Mouse (Mus musculus): ENCODE results near the gene Pnp. TPM values are rescaled to one million over a fixed set of nuclear protein-coding genes. Genes with fewer than 3 reads are reported as not detected.
"Not testable (repeated sequence)": the region's sequence is repeated elsewhere in the genome, so short reads cannot be mapped to it uniquely, and the experiment has no call there.

Pnp gene
- polyA plus RNA-seq, 1 experiment from 2014 or later: 39.2 TPM

GRCm38 (mm10) chr14:50976674-50977073, 45.8 kb downstream of the Pnp start:
- Histone ChIP-seq H3K4me3 (ENCODE audit: inconsistent target) (no peak overlapping the region), H3K79me2 (ENCODE audit: inconsistent target) (no peaks in the 10 kb centered on the region), H3K27ac (no peak overlapping the region), H3K36me3 (ENCODE audit: inconsistent target) (no peaks in the 10 kb centered on the region)
- WGBS (ENCODE audit: missing documents): 40% methylated on average over 9 of the region's 9 CpGs

GRCm38 (mm10) chr14:50978451-50978850, 47.6 kb downstream of the Pnp start:
- 52% methylated on average over 6 of the region's 6 CpGs for WGBS (ENCODE audit: missing documents)
- H3K27ac ChIP-seq; H3K36me3 ChIP-seq (ENCODE audit: inconsistent target); H3K79me2 ChIP-seq (ENCODE audit: inconsistent target); H3K4me3 ChIP-seq (ENCODE audit: inconsistent target): not testable (repeated sequence)

GRCm38 (mm10) chr14:50979631-50980030, 48.7 kb downstream of the Pnp start:
- Histone ChIP-seq H3K36me3 (ENCODE audit: inconsistent target) (no peaks in the 10 kb centered on the region), H3K79me2 (ENCODE audit: inconsistent target) (no peaks in the 10 kb centered on the region), H3K27ac (no peak overlapping the region), H3K4me3 (ENCODE audit: inconsistent target) (no peak overlapping the region)

GRCm38 (mm10) chr14:50981207-50981606, 50.3 kb downstream of the Pnp start:
- Histone ChIP-seq H3K36me3 (ENCODE audit: inconsistent target) (no peaks in the 10 kb centered on the region), H3K79me2 (ENCODE audit: inconsistent target) (no peaks in the 10 kb centered on the region), H3K27ac (no peak overlapping the region), H3K4me3 (ENCODE audit: inconsistent target) (no peak overlapping the region)
- WGBS (ENCODE audit: missing documents): 10% methylated on average over 2 of the region's 2 CpGs

- no peak overlapping the region for H3K4me3 ChIP-seq (ENCODE audit: inconsistent target)
- H3K79me2 ChIP-seq (ENCODE audit: inconsistent target): no peaks in the 10 kb centered on the region
- no peaks in the 10 kb centered on the region for H3K36me3 ChIP-seq (ENCODE audit: inconsistent target)
- no peak overlapping the region for H3K27ac ChIP-seq
- WGBS (ENCODE audit: missing documents): 41% methylated on average over 5 of the region's 5 CpGs
Measured at GRCm38 (mm10) chr14:50981837-50982236, 51.0 kb downstream of the Pnp start.

GRCm38 (mm10) chr14:50987668-50988067, 56.8 kb downstream of the Pnp start:
- 91% methylated on average over 2 of the region's 2 CpGs for WGBS (ENCODE audit: missing documents)
- Histone ChIP-seq H3K27ac (no peak overlapping the region), H3K79me2 (ENCODE audit: inconsistent target) (no peaks in the 10 kb centered on the region), H3K36me3 (ENCODE audit: inconsistent target) (no peaks in the 10 kb centered on the region), H3K4me3 (ENCODE audit: inconsistent target) (no peak overlapping the region)

- WGBS (ENCODE audit: missing documents): 69% methylated on average over 3 of the region's 3 CpGs
- no peak overlapping the region for H3K27ac ChIP-seq
- H3K36me3 ChIP-seq (ENCODE audit: inconsistent target): no peaks in the 10 kb centered on the region
- no peaks in the 10 kb centered on the region for H3K79me2 ChIP-seq (ENCODE audit: inconsistent target)
- no peak overlapping the region for H3K4me3 ChIP-seq (ENCODE audit: inconsistent target)
Measured at GRCm38 (mm10) chr14:50991037-50991436, 60.2 kb downstream of the Pnp start.

GRCm38 (mm10) chr14:50997088-50997487, 66.2 kb downstream of the Pnp start:
- Histone ChIP-seq H3K36me3 (ENCODE audit: inconsistent target) (no peaks in the 10 kb centered on the region), H3K4me3 (ENCODE audit: inconsistent target) (no peak overlapping the region), H3K27ac (peak overlapping the region; percentile 69), H3K79me2 (ENCODE audit: inconsistent target) (no peaks in the 10 kb centered on the region)
- 2% methylated on average over 3 of the region's 3 CpGs for WGBS (ENCODE audit: missing documents)

GRCm38 (mm10) chr14:50997999-50998666, 67.3 kb downstream of the Pnp start:
- Histone ChIP-seq H3K27ac (peak overlapping the region; percentile 69), H3K4me3 (ENCODE audit: inconsistent target) (no peak overlapping the region), H3K79me2 (ENCODE audit: inconsistent target) (no peaks in the 10 kb centered on the region), H3K36me3 (ENCODE audit: inconsistent target) (no peaks in the 10 kb centered on the region)
- WGBS (ENCODE audit: missing documents): 37% methylated on average over 2 of the region's 2 CpGs

- Histone ChIP-seq H3K79me2 (ENCODE audit: inconsistent target) (no peaks in the 10 kb centered on the region), H3K27ac (no peak within 1 kb of the TSS), H3K4me3 (ENCODE audit: inconsistent target) (no peak within 1 kb of the TSS), H3K36me3 (ENCODE audit: inconsistent target) (no peaks in the 10 kb centered on the region)
- 70% methylated on average over 8 of the region's 8 CpGs for WGBS (ENCODE audit: missing documents)
Measured at GRCm38 (mm10) chr14:51007152-51007801, 76.4 kb downstream of the Pnp start, which contains the start of gene Rnase10. TSS of gene Rnase10 (plus strand) at chr14:51007751.

GRCm38 (mm10) chr14:51007914-51008713, 77.2 kb downstream of the Pnp start:
- Histone ChIP-seq H3K36me3 (ENCODE audit: inconsistent target) (no peaks in the 10 kb centered on the region), H3K4me3 (ENCODE audit: inconsistent target) (no peak overlapping the region), H3K27ac (no peak overlapping the region), H3K79me2 (ENCODE audit: inconsistent target) (no peaks in the 10 kb centered on the region)
- WGBS (ENCODE audit: missing documents): 38% methylated on average over 13 of the region's 13 CpGs

- H3K27ac ChIP-seq: no peak overlapping the region
- no peaks in the 10 kb centered on the region for H3K36me3 ChIP-seq (ENCODE audit: inconsistent target)
- no peak overlapping the region for H3K4me3 ChIP-seq (ENCODE audit: inconsistent target)
- H3K79me2 ChIP-seq (ENCODE audit: inconsistent target): no peaks in the 10 kb centered on the region
- WGBS (ENCODE audit: missing documents): 76% methylated on average over 4 of the region's 4 CpGs
Measured at GRCm38 (mm10) chr14:51008781-51009180, 77.9 kb downstream of the Pnp start.

- no peak overlapping the region for H3K4me3 ChIP-seq (ENCODE audit: inconsistent target)
- no peak overlapping the region for H3K27ac ChIP-seq
- no peaks in the 10 kb centered on the region for H3K36me3 ChIP-seq (ENCODE audit: inconsistent target)
- 73% methylated on average over 6 of the region's 6 CpGs for WGBS (ENCODE audit: missing documents)
- H3K79me2 ChIP-seq (ENCODE audit: inconsistent target): no peaks in the 10 kb centered on the region
Measured at GRCm38 (mm10) chr14:51009572-51009971, 78.7 kb downstream of the Pnp start.

- not testable (repeated sequence) for H3K79me2 ChIP-seq (ENCODE audit: inconsistent target); H3K36me3 ChIP-seq (ENCODE audit: inconsistent target); H3K4me3 ChIP-seq (ENCODE audit: inconsistent target); H3K27ac ChIP-seq
- WGBS (ENCODE audit: missing documents): 94% methylated on average over 3 of the region's 3 CpGs
Measured at GRCm38 (mm10) chr14:51014724-51015123, 83.8 kb downstream of the Pnp start.
